Mouse (Mus musculus) retina, adult 2 months (tissue): Measurements from ENCODE around the gene Rfc4.

Experiments
- DNase-seq: peaks from one replicate; pipeline ENCODE4 v3.0.0-alpha.2; 2012; ENCODE audit warnings: low read depth, low spot score

The Rfc4 gene

GRCm38 (mm10) chr16:23127673-23128375 lies at the start of gene Rfc4:
Gene Rfc4, minus strand, starts transcription at chr16:23127737.
- DNase-seq, result peak; percentile 79

DNA sequence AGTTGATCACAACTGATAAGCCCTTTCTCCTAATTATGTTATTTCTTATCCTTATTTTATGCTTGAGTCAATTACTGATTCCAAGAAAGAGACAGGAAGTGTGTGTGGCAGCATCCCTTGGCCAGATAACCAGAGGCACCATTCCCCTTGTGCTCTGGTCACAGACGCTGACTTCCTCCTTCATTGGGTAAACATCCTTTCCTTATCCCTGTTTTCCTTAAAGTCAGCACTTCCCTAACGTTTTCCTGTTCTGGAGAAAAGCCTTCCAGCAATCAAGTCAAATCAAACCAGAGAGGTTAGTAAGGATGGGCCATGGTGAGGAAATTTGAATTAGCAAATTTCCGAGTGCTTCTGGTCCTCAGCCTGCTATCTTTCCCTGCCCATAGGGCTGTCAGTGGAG lies 48.4 kb upstream of the Rfc4 start:
- DNase-seq, result no peak

- no peak for DNase-seq
Measured at GRCm38 (mm10) chr16:23174855-23175254, 47.3 kb upstream of the Rfc4 start.

DNA sequence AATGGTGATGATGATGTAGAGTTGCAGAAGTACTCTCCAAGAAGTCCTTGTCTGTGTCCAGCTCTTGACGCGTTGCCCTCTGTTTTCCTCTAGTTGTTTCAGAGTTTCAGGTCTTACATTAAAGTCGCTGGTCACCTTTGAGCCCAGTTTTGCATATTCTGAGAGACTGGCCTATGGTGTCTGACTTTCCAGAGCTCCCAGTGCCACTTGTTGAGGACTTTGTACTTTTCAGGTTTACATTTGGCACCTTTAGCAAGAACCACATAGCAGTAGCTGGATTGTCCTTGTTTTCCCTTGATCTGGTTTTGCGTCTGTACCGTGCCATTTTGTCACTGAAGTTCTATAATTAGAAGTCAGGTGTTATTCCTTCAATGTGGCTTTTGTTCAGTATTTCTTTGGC lies 46.4 kb upstream of the Rfc4 start:
- no peak for DNase-seq

- DNase-seq, result no peak
Measured at GRCm38 (mm10) chr16:23170813-23171212, 43.3 kb upstream of the Rfc4 start.

DNA sequence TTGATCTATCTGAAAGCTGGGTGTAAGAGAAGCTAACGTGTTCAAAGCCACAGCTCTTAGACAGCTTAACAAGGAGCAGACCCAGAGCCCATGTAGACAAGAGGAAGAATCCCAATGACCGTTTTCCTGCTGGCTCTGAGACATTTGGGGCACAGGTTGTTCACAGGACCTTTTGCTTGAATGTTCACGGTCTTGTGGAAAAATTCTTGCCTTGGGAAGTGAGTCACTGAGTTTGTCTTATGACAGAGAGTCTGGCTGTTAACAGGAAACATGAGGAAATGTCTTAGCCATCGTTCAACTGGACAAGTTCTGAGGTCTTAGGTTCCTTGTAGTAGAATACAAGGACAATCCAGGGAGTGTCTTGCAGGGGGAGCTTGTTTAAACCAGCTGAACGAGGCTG lies 39.5 kb upstream of the Rfc4 start:
- DNase-seq, result no peak

DNA sequence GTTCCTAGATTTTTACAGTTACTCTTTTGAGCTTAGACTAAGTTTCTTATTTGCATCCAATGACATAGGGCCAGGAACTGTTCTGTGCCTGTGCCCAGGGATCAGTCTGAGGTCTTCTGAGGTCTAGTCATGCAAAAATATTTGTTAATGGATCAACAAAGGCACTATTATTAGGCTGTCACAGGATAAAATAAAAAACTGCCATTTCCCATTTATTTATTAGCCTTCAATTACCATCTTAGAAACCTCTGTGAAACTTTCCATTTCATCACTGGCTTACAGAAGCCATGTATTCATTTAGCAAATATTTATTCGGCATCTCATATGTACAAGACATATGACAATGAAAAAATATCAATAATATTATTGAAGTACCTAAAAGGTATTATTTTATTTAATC lies 39.1 kb upstream of the Rfc4 start:
- DNase-seq, result no peak

GRCm38 (mm10) chr16:23165441-23165840 lies 37.9 kb upstream of the Rfc4 start:
- DNase-seq, result no peak

DNA sequence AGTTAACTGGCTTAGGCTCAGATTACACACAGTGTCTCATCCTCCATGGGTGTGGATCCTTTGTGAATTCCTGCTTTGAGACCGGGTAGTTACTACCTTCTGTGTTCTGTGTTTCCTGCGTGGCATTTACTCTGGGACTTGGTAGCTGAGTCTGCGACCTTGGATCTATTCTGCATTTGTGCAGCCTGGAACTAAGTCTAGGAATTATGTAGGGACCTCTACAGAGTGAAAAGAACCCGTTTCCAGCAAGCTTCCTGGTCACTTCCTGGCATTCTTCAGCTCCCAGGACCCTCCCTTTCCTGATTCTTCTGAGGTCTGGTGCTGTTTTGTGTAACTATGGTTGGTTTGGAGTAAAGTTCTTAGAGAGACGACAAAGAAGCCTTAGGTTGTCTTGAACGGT lies 36.9 kb upstream of the Rfc4 start:
- no peak for DNase-seq

DNA sequence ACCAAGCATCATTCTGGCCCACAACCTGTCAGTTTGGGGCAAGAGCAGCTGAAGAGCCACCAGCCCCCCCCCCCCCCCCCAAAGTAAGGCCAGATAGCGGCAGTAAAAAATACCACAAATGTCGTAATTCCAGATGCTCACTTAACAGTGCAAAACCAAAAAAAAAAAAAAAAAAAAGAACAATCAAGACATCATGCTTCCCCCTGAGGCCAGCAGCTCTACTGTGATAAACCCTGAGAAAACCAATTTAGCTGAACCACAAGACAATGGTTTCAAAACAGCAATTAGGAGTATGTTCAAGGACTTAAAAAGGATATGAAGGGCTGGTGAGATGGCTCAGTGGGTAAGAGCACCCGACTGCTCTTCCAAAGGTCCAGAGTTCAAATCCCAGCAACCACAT lies 34.6 kb upstream of the Rfc4 start:
- no peak for DNase-seq

DNA sequence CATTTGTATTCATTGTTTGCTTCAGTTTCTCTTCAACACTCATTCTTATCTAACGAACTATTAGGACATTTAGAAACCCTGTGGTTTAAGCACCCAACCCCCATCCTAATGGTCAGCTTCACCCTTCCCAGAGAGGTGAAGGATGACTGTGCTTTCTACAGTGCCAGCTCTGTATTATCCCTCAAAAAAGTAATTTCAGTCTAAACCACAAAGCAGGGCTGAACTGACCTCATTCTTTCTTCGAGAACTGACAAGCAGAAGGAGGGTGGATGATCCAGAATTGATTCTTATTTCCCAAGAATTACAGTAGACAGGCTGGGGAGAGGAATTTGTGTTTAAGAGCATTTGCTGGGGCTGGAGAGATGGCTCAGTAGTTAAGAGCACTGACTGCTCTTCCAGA lies 32.2 kb upstream of the Rfc4 start:
- DNase-seq, result no peak

GRCm38 (mm10) chr16:23158957-23159356 lies 31.4 kb upstream of the Rfc4 start:
- no peak for DNase-seq

- no peak for DNase-seq
Measured at GRCm38 (mm10) chr16:23158292-23158691, 30.8 kb upstream of the Rfc4 start.

DNA sequence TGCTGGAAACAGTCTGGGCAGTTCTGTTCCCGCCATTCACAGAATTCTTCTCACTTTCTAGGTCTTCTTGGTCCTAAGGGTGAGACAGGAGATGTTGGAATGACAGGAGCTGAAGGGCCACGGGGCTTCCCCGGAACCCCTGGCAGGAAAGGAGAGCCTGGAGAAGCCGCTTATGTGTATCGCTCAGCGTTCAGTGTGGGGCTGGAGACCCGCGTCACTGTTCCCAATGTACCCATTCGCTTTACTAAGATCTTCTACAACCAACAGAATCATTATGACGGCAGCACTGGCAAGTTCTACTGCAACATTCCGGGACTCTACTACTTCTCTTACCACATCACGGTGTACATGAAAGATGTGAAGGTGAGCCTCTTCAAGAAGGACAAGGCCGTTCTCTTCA lies 29.5 kb upstream of the Rfc4 start:
- DNase-seq, result no peak

DNA sequence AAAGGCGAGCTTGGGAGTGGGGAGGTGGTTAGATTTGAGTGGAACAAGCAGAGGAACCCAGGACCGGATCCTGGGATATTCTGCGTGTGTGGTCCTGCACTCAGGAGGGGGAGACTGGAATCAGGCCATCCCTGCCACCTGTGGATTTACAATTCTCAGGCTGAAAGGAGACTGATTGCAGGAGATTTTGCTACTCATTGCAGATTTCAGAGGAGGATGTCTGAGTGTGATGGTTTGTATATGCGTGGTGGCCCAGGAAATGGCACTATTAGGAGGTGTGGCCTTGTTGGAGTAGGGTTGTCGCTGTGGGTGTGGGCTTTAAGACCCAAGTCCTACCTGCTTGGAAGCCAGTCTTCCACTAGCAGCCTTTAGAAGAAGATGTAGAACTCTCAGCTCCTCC lies 26.7 kb upstream of the Rfc4 start:
- no peak for DNase-seq

DNA sequence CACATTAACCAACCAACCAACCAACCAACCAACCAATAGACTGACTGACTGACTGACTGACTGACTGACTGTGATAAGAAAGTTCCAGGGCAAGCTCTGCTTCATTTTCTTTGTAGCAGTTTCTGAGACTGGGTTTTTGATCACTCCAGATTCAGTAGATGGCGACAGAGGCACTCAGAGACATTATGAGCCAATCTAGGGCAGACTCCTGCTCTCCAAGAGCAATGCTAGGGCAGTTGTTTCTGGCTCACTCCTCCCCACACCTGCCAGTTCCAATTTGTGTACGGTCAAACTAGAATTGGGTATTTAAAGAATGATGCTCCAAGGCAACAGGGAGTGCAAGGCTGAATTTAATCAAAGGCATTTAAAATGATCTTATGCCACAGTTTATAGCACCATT lies 23.9 kb upstream of the Rfc4 start:
- peak; percentile 33 for DNase-seq

DNA sequence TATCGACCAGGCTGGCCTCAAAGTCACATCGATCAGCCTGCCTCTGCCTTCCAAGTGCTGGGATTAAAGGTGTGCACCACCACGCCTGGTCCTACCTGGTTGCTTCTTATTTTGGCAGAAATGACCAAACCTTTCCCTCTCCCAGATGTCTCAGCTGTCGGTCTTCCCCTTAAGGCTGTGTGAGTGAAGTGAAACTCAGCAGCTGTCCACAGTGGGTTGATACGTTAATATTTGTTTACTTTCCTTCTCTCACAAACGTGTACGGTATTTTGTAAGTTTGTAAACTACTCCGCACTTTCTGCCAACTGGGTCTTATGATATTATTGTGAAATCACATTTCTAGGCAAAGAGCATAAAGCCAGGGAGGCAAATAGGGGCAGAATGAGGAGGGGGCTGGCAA lies 21.9 kb upstream of the Rfc4 start:
- DNase-seq, result no peak

DNA sequence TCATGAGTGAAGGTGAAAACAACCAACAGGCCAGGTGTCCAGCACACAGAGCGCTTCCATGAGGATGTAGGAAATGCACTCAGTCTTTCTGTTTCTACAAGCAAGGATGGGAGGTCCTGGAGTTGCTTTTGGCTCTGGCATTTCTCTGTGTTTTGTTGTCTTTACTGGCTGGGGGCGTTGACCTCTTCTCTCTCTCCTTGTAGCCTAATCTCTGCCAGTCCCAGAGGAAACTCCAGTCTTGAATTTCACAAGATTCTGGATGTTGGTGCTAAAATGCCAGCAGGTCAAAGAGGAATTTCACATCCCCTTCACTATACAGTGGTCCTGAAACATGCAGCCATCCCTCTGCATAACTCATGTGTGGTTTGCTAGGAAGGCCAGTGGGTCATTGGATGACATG lies 21.4 kb upstream of the Rfc4 start:
- no peak for DNase-seq

DNA sequence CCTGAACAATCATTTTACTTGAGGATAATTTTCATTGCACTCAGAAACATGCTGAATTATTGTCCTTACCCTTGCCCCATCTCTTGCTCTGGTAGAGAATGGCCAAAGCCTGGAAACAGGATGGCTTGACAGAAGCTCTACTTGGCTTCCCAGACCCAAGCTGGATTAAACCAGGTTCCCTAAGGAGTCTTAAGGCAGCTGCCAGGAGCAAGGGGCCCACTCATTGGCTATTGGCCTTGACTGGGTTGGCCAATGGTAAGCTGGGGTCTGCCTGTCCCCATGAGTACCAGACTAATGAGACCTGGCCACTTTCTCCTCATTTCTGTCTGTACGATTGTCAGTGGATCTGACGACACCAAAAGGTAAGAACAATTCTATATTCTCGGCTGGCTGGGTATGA lies 18.7 kb upstream of the Rfc4 start, which contains the start of gene Adipoq:
Gene Adipoq (plus strand): TSS at position 257 of the 400 bp plus-strand sequence.
- DNase-seq, result no peak

GRCm38 (mm10) chr16:23145211-23145610 lies 17.7 kb upstream of the Rfc4 start:
- DNase-seq, result no peak

DNA sequence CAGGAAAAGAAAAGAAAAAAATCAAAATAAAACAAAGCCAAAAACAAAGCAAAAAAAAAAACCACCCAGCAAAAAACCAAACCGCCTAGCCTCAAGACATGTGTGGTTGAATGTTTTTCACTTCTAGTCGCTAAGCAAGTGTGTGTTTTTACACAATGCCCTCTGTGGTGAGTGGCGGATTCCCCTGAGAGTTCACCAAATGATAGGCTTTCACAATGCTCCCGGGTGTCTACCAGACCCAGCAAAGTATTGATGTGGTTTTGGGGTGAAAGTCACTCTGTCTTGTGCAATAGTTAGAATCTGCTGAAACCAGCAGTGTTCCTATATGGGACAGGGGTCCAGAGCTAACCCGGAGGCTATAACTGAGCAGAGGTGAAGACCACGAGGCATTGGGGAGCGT lies 16.8 kb upstream of the Rfc4 start:
- DNase-seq, result no peak

DNA sequence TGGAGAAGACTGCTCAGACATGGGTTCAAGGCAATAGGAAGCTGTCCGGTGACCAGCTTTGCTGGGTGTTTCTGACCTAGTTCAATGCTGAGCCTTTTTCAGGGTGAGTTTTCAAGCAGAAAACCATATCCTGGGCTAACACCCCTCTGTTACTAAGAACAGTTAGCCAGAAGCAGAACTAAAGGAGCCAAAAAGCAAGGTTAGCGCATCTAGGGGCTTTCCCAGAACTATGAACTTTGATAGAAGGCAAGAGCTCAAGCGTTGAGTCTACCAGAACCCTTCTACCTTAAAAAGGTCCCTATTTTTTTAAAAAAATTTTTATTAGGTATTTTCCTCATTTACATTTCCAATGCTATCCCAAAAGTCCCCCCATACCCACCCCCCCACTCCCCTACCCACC lies 13.4 kb upstream of the Rfc4 start:
- DNase-seq, result no peak

GRCm38 (mm10) chr16:23136406-23136970 lies 9.0 kb upstream of the Rfc4 start:
- DNase-seq, result no peak
